Mouse (Mus musculus) E14TG2a.4 (cell line): ENCODE results near the gene Blvrb.

Experiments
- CTCF ChIP-seq: conservative IDR thresholded peaks from 2 replicates; pipeline ENCODE4 v1.5.1; 2014; ENCODE audit warnings: low read length
- NANOG ChIP-seq: IDR thresholded peaks from 2 replicates; pipeline ENCODE4 v1.6.1; 2014; ENCODE audit warnings: borderline replicate concordance, low read length, mixed read lengths
- POU5F1 ChIP-seq: IDR thresholded peaks from 2 replicates; pipeline ENCODE4 v1.6.1; 2014; ENCODE audit warnings: low read length, borderline replicate concordance

DNA sequence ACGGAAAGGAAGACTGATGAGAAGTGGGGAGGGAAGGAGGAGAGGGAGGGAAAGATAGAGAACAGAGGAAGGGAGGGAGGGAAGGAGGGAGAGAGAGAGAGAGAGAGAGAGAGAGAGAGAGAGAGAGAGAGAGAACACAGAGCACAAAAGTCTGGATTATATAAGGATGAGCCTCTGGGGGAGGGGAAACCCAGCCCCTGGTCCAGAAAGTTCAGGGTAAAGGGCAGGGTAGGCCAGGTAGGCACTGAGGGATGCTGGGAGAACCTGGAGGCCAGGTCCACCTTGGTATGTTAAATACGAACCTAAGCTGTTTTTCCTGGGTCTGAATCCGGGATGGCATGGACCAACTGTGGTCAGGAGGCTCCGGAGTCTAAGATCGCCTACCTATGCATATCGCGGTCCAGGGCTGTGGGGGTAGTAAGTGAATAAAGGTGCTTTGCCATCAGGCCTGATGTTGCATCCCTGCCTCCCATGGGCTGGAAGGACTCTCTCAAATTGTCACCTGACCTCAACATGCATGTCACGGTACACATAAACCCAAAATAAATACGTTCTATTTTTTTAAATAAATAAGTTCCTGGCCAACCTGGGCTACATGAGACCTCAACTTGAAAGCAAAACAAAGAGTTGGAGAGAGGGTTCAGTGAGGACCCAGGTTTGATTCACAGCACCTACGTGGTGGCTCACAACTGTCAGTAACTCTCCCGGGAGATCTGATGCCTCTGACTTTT is 23.8 kb downstream of the Blvrb start:
- no peak for TF ChIP-seq CTCF
- no peak for TF ChIP-seq POU5F1
- TF ChIP-seq NANOG: no peak
